Mouse (Mus musculus) spleen, adult 2 months (tissue): ENCODE measurements around the gene B4galt5.

ENCODE experiments used
- CTCF ChIP-seq: fragments of 200-500 bp; IDR thresholded peaks from 2 replicates; pipeline ENCODE4 v1.5.1; 2011; ENCODE audit warnings: mild to moderate bottlenecking, inconsistent platforms; ENCODE audit not compliant: insufficient read depth, insufficient read length, insufficient replicate concordance; ENCODE audit errors: extremely low read depth
- POLR2A ChIP-seq: fragments of 200-500 bp; IDR thresholded peaks from 2 replicates; pipeline ENCODE4 v1.6.1; 2011; ENCODE audit warnings: low read depth, low read length, inconsistent platforms

- no peak for TF ChIP-seq CTCF
- no peak for TF ChIP-seq POLR2A
Observed at GRCm38 (mm10) chr2:167345508-167346164, 3.3 kb downstream of the B4galt5 start.
